Mouse (Mus musculus): ENCODE measurements around the gene Gm49450. TPM values are rescaled to one million over a fixed set of nuclear protein-coding genes. Genes with fewer than 3 reads are reported as not detected.
"Not testable (repeated sequence)": the region's sequence is repeated elsewhere in the genome, so short reads cannot be mapped to it uniquely, and the experiment has no call there.

The Gm49450 gene
- polyA plus RNA-seq, 1 experiment from 2014 or later, result not detected

DNA sequence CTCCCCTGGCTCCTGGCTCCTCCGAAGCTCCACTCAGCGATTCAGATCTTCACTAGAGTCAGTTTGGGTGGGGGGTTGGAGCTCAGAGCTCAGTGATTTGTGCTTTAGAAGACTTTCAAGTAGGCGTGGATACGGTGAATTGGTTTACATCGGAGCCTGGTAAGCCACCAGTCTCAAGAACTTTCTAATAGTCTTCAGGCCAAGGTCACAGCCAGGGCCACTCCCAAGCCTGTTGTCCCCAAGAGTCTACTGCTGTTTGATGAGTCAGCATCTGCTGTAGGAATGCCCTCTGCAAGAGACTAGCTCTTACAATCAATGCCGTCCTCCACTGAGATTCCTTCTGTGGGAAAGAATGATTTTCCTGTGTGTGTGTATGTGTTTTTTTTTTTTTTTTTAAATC, 28.7 kb upstream of the Gm49450 start:
- H3K4me1 ChIP-seq (replicated peaks), result peaks cover 68% of the 10 kb centered on the region
- peak overlapping the region; percentile 4; the same call in 1 of the 2 replicates for H3K9ac ChIP-seq
- WGBS, result 68% methylated on average over 6 of the region's 6 CpGs
- no peak overlapping the region for H3K4me3 ChIP-seq
- H3K4me2 ChIP-seq, result no peak overlapping the region
- peak overlapping the region; percentile 99; the same call in 1 of the 2 replicates for H3K27ac ChIP-seq (replicated peaks)
- no peaks in the 10 kb centered on the region for H3K36me3 ChIP-seq
- no peaks in the 10 kb centered on the region for H3K9me3 ChIP-seq
- ATAC-seq (ENCODE audit: low read depth), result no peak
- H3K27me3 ChIP-seq, result no peaks in the 10 kb centered on the region

GRCm38 (mm10) chr15:98980012-98980614, 26.8 kb upstream of the Gm49450 start:
- ATAC-seq (ENCODE audit: low read depth), result no peak
- Histone ChIP-seq H3K36me3 (no peaks in the 10 kb centered on the region), H3K27me3 (no peaks in the 10 kb centered on the region), H3K9ac (0 out of 2 replicates have a peak overlapping the region, but pooled peaks have one; percentile 31), H3K4me1 (replicated peaks) (peaks cover 62% of the 10 kb centered on the region), H3K4me3 (no peak overlapping the region), H3K4me2 (no peak overlapping the region), H3K27ac (replicated peaks) (peak overlapping the region; percentile 75), H3K9me3 (no peaks in the 10 kb centered on the region)
- 37% methylated on average over 7 of the region's 7 CpGs for WGBS

- Histone ChIP-seq H3K4me2 (peak overlapping the region; percentile 52), H3K4me1 (replicated peaks) (peaks cover 64% of the 10 kb centered on the region), H3K4me3 (peak overlapping the region; percentile 24), H3K36me3 (no peaks in the 10 kb centered on the region), H3K27ac (replicated peaks) (peak overlapping the region; percentile 93), H3K9ac (peak overlapping the region; percentile 64), H3K27me3 (no peaks in the 10 kb centered on the region), H3K9me3 (no peaks in the 10 kb centered on the region)
- ATAC-seq (ENCODE audit: low read depth), result no peak
- WGBS, result 33% methylated on average over 20 of the region's 20 CpGs
Measured at GRCm38 (mm10) chr15:98978409-98979172, 25.2 kb upstream of the Gm49450 start.

GRCm38 (mm10) chr15:98977759-98978408, 24.5 kb upstream of the Gm49450 start:
- H3K4me3 ChIP-seq, result peak overlapping the region; percentile 24
- no peaks in the 10 kb centered on the region for H3K36me3 ChIP-seq
- WGBS, result 33% methylated on average over 14 of the region's 14 CpGs
- ATAC-seq (ENCODE audit: low read depth), result peak; percentile 74
- peak overlapping the region; percentile 52 for H3K4me2 ChIP-seq
- H3K27ac ChIP-seq (replicated peaks), result peak overlapping the region; percentile 93
- no peaks in the 10 kb centered on the region for H3K27me3 ChIP-seq
- H3K9me3 ChIP-seq, result no peaks in the 10 kb centered on the region
- H3K4me1 ChIP-seq (replicated peaks), result peaks cover 64% of the 10 kb centered on the region
- H3K9ac ChIP-seq, result peak overlapping the region; percentile 64

DNA sequence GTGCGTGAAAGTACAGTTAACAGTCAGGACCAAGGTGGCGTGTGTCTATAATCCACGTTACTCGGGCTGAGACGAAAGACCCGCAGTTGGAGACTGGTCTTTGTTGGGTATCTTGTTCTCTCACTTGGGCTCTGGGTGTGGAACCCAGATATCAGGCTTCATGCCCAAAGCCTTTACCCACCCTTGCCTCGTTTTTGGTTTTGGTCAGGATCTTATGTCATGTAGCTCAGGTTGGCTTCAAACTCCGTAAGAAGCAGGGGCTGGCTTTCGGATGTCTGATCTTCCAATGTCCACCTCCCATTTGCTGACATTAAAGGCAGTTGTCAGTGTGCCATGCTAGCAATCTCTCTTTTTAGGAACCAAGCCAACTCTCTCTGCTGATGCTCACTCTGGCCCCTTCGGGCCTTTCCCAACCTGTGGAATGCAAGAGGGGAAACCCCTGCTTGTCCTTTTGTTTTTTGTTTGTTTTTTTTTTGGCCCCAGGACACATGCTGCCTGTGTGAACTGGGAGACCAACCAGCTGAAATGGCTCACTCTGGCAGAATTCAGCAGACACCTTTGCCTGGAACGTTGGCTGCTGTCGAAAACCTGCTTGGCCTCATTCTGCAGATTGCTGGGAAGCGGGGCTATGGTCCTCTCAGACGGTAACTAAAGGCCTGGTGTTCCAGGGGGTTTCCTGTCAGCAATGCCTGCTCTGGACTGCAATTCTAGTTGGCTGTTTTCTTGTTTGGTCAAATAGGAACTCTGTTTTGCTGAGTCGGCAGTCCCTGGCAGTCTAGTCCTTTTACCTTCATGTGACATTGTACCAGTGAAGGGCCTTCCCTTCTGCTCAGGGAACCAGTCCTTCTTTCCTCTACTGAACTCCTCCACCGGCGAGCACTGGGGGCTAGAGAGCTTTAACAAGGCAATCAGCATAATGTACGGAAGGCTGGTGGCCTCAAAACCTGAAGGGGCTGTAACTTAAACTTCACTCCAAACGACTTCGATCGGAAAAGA, 23.7 kb upstream of the Gm49450 start:
- Histone ChIP-seq H3K27ac (replicated peaks) (peak overlapping the region; percentile 93), H3K4me2 (peak overlapping the region; percentile 52), H3K9ac (peak overlapping the region; percentile 64), H3K9me3 (no peaks in the 10 kb centered on the region), H3K36me3 (no peaks in the 10 kb centered on the region), H3K4me3 (peak overlapping the region; percentile 24; the same call in 1 of the 2 replicates), H3K27me3 (no peaks in the 10 kb centered on the region), H3K4me1 (replicated peaks) (peaks cover 64% of the 10 kb centered on the region)
- 58% methylated on average over 21 of the region's 21 CpGs for WGBS
- no peak for ATAC-seq (ENCODE audit: low read depth)

DNA sequence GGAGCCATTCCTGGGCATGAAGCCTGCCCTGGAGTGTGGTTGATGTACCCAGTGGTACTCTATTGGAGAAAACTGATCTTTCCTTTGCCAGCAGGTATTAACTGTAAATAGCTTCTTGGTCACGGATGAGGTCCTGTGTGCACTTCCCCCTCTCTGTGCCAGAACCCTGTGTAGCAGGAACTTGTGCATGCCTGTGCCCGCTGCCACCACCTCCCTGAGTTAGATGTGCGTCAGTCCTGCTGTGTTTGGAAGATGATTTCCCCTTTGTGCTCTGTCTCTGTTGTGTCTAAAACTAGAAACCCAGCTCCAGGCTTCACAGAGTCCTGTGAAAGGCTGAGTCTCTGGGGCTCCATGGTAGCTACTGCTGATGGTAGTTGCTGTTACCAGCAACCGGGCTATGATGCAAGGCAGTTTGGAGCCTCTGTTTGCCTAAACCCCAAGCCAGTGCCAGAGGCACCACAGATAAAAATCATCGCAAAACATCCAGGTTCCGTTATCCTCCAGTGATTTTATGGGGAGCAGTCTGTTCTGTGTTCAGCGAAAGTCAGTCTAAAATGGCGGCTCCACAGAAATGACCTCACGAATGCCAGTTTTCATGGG, 19.8 kb upstream of the Gm49450 start:
- WGBS, result 58% methylated on average over 9 of the region's 9 CpGs
- no peak for ATAC-seq (ENCODE audit: low read depth)
- Histone ChIP-seq H3K36me3 (no peaks in the 10 kb centered on the region), H3K9me3 (no peaks in the 10 kb centered on the region), H3K4me3 (no peak overlapping the region), H3K9ac (peak overlapping the region; percentile 43), H3K27me3 (no peaks in the 10 kb centered on the region), H3K4me1 (replicated peaks) (peaks cover 77% of the 10 kb centered on the region), H3K4me2 (peak overlapping the region; percentile 31), H3K27ac (replicated peaks) (peak overlapping the region; percentile 98)

GRCm38 (mm10) chr15:98971576-98972320, 18.4 kb upstream of the Gm49450 start:
- peaks cover 66% of the 10 kb centered on the region for H3K4me1 ChIP-seq (replicated peaks)

GRCm38 (mm10) chr15:98971111-98971510, 17.8 kb upstream of the Gm49450 start:
- Histone ChIP-seq H3K4me2 (peak overlapping the region; percentile 52), H3K36me3 (no peaks in the 10 kb centered on the region), H3K27ac (replicated peaks) (peak overlapping the region; percentile 98), H3K27me3 (no peaks in the 10 kb centered on the region), H3K4me1 (replicated peaks) (peaks cover 62% of the 10 kb centered on the region), H3K9me3 (no peaks in the 10 kb centered on the region), H3K9ac (peak overlapping the region; percentile 66), H3K4me3 (peak overlapping the region; percentile 18)
- 13% methylated on average over 4 of the region's 4 CpGs for WGBS
- ATAC-seq (ENCODE audit: low read depth), result peak; percentile 57

More at GRCm38 (mm10) chr15:98971576-98972320, 18.4 kb upstream of the Gm49450 start:
- peak; percentile 20; the same call in 1 of the 2 replicates for ATAC-seq (ENCODE audit: low read depth)
- not testable (repeated sequence) for H3K36me3 ChIP-seq, H3K9me3 ChIP-seq, H3K27me3 ChIP-seq
- Histone ChIP-seq H3K9ac (peak overlapping the region; percentile 66), H3K27ac (replicated peaks) (peak overlapping the region; percentile 98), H3K4me2 (peak overlapping the region; percentile 52), H3K4me3 (peak overlapping the region; percentile 18)
- 51% methylated on average over 15 of the region's 15 CpGs for WGBS

DNA sequence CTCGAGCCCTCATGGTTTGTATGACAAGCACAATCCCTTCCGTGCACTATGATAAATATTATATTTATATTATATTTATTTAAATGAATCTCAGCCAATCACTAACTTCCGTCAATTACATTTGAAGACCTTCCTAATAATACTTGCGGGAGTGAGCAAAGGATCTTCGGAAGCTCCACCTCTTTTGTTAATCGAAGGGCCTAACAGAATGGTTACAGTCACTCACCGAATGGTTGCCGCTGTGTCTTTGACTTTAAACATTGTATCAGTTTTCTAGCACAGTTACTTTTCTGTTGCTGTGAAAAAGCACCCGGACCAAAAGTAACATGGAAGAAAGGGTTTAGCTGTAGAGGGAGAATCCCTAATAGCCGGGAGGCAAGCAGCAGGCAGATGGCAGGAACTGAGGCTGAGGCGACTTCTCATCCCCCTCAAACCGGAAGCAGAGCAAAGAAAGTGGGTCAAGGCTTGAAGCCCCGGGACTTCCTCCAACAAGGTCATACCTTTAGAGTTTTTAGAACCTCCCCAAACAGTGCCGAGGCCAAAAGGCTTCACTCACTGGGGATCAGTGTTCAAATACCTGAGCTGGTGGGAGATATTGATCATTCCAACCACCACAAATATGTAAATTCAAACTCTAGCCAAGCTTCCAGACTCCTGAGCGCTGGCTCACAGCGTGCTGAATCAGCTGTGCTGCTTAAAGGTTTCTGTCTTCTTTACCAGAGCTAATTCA, 16.2 kb upstream of the Gm49450 start:
- 6% methylated on average over 16 of the region's 16 CpGs for WGBS
- Histone ChIP-seq H3K27ac (replicated peaks) (peak overlapping the region; percentile 98), H3K4me1 (replicated peaks) (peaks cover 69% of the 10 kb centered on the region), H3K36me3 (no peaks in the 10 kb centered on the region), H3K9ac (peak overlapping the region; percentile 66), H3K4me3 (peak overlapping the region; percentile 9; the same call in 1 of the 2 replicates), H3K9me3 (no peaks in the 10 kb centered on the region), H3K27me3 (no peaks in the 10 kb centered on the region), H3K4me2 (peak overlapping the region; percentile 52)
- no peak; the same call in 1 of the 2 replicates for ATAC-seq (ENCODE audit: low read depth)
